Comparison of ENCODE assay signal across 8 mouse cellular contexts in the genomic region with DNA sequence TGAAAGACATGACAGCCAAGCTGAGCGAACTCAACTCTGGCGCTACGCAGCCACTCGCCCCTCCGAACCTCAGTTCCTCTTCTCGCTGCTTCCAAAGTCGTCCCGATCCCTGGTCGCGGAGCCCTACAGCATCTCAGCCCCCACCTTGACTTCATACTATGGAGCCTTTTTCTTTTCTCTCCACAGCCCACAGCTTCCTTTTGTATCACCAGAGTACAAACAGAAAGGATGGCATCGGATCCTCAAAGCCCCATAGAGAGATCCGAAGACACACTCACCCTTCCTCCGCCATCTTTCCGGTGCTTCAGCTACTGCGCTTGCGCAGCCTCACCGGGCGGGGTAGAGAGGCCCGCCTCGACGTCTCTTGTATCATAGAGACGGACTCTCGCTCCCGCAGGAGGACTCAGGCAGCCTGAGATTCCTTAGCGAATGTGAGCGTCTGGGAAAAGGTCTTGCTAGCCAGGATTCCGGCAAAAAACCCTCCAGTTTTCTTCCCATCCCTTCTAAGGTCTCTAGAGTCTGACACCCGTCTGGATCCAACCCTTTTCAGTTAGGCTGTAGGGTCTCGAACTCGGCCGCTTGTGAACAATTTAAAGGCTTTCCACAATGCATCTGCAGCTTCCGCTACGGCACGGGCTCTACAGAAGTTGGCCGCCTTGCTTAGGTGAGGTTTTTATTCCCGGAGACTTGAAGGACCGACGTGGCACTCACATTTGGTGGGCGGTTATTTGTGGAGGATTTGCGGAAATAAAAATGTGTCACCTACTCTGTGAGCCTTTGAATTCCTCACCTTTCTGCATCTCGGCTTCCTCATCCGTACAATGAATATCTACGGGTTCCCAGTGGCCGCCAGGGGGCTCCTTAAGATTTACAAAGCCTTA. TPM values are rescaled to one million over a fixed set of nuclear protein-coding genes. Genes with fewer than 3 reads are reported as not detected.
DNase-seq lines count a peak whose midpoint lies in the region; ATAC-seq and TF ChIP-seq lines count a peak whose summit lies in the region.

Gene Rpl7l1 (minus strand): TSS at position 332 of the 881 bp plus-strand sequence.

- H3K4me3 ChIP-seq in gastrocnemius, adult 2 months, result peak within 1 kb of the TSS; percentile 96
- H3K4me3 ChIP-seq in hindbrain, postnatal 0 days (ENCODE audit: low read length), result peak within 1 kb of the TSS; percentile 70
- H3K4me3 ChIP-seq in left cerebral cortex, adult 2 months, result peak within 1 kb of the TSS; percentile 58

- H3K4me2 ChIP-seq in hindbrain, postnatal 0 days (ENCODE audit: low read depth, low read length), result peak within 1 kb of the TSS; percentile 54

- H3K9ac ChIP-seq in hindbrain, postnatal 0 days (replicated peaks; ENCODE audit: low read length), result peak within 1 kb of the TSS; percentile 69

- peak; percentile 78 for TF ChIP-seq CTCF in gastrocnemius, adult 2 months (IDR thresholded peaks at IDR 0.05)
- peak; percentile 64 for TF ChIP-seq CTCF in hindbrain, postnatal 0 days (IDR thresholded peaks at IDR 0.05; ENCODE audit: low read depth)
- peak; percentile 74 for TF ChIP-seq CTCF in left cerebral cortex, adult 2 months (IDR thresholded peaks at IDR 0.05)

- DNase-seq in WW6 (ENCODE audit: low read depth, low spot score), result peak; percentile 80
- DNase-seq in cerebellum, postnatal 4 days (ENCODE audit: low spot score in 2 of 2), result peak; percentile 76 to 86
- DNase-seq in gastrocnemius, adult 2 months, result peak; percentile 95
- DNase-seq in hindbrain, postnatal 0 days (ENCODE audit: low spot score), result peak; percentile 96
- DNase-seq in left cerebral cortex, adult 2 months (ENCODE audit: extremely low spot score in 1 of 2, low spot score in 2 of 2), result peak; percentile 89 to 90
- peak; percentile 91 to 93 for DNase-seq in right cerebral cortex, adult 2 months (ENCODE audit: low spot score in 2 of 2)
- DNase-seq in urinary bladder, postnatal 14 days (ENCODE audit: low spot score), result peak; percentile 92

- H3K36me3 ChIP-seq in hindbrain, postnatal 0 days (ENCODE audit: insufficient read depth, low read length), result peaks cover 23% of the 10 kb centered on the region

- no peaks in the 10 kb centered on the region for H3K4me1 ChIP-seq in hindbrain, postnatal 0 days (ENCODE audit: insufficient read depth, low read length)

- intact Hi-C loops in gastrocnemius, adult 2 months (cut with DNase I), result loop anchor here (2.0 to 5.0 kb wide), 2 partner anchors 75 to 106 kb away; partner anchors contain the start of gene Bicral
- intact Hi-C loops in left cerebral cortex, adult 2 months (cut with DNase I), result loop anchor here (1.0 to 2.0 kb wide), 2 partner anchors 74 to 108 kb away; partner anchors contain the start of gene Tbcc

- H3K9me3 ChIP-seq in hindbrain, postnatal 0 days (ENCODE audit: low read length), result no peaks in the 10 kb centered on the region

- 1% methylated on average over 44 of the region's 44 CpGs for WGBS in hindbrain, postnatal 0 days

- peak within 1 kb of the TSS; percentile 84 for H3K27ac ChIP-seq in gastrocnemius, adult 2 months
- H3K27ac ChIP-seq in hindbrain, postnatal 0 days, result peak within 1 kb of the TSS; percentile 91
- H3K27ac ChIP-seq in left cerebral cortex, adult 2 months, result peak within 1 kb of the TSS; percentile 79

- H3K27me3 ChIP-seq in hindbrain, postnatal 0 days (ENCODE audit: insufficient read depth, low read length), result no peaks in the 10 kb centered on the region

- ATAC-seq in hindbrain, postnatal 0 days, result peak; percentile 96
- ATAC-seq in megakaryocyte, adult 5-6 weeks (ENCODE audit: poor library complexity, severe bottlenecking), result peak; percentile 96

RNA-seq across cellular contexts. Expression of gene Rpl7l1, which starts in this region (rescaled TPM):
- 10 to 100 TPM; 34.9 to 55.9 TPM for total RNA-seq in gastrocnemius, adult 2 months (2021)
- total RNA-seq in hindbrain, postnatal 0 days (2014; rRNA removed), result 39.4 and 39.8 TPM in 2 replicates
- polyA plus RNA-seq in hindbrain, postnatal 0 days (2015; fragmentation: Nextera tagmentation; extraction: Ambion mirVana), result 72.1 and 80.0 TPM in 2 replicates
- total RNA-seq in left cerebral cortex, adult 2 months (2021), result 10 to 100 TPM; 36.7 to 51.5 TPM
- total RNA-seq in megakaryocyte, adult 5-6 weeks (2015), result 57.4 and 63.0 TPM in 2 replicates
- 78.5 and 81.4 TPM in 2 replicates for total RNA-seq in megakaryocyte, adult 5-6 weeks (2017)

Comparison
In these comparisons a context has a peak if more than half of its experiments do, and no peak if none do; other contexts are left out.
1. Peak in every context shown above with its lines: DNase-seq, ATAC-seq, H3K4me3 ChIP-seq and H3K27ac ChIP-seq.